Mouse (Mus musculus) bone marrow, adult 2 months (tissue): ENCODE data around the gene Itih5. TPM values are rescaled to one million over a fixed set of nuclear protein-coding genes. Genes with fewer than 3 reads are reported as not detected.

Experiments used
- H3K27ac ChIP-seq: fragments of 200-500 bp; 2 replicates; pipeline ENCODE4 v1.5.1; 2012; ENCODE audit warnings: low read depth, mild to moderate bottlenecking, control low read depth, inconsistent platforms, low read length; ENCODE audit not compliant: control insufficient read depth, poor library complexity, insufficient read depth
- H3K4me1 ChIP-seq: fragments of 200-500 bp; 2 replicates; pipeline ENCODE4 v1.6.1; 2011; ENCODE audit warnings: low read length; ENCODE audit not compliant: control insufficient read depth, insufficient read depth
- H3K4me3 ChIP-seq: fragments of 200-500 bp; replicated peaks from 2 replicates; pipeline ENCODE3; 2011; ENCODE audit warnings: mild to moderate bottlenecking, low read depth, low read length, control low read depth; ENCODE audit not compliant: control insufficient read depth
- CTCF ChIP-seq: fragments of 200-500 bp; IDR thresholded peaks from 2 replicates; pipeline ENCODE4 v1.5.1; 2011; ENCODE audit warnings: low read length, control low read depth; ENCODE audit not compliant: control insufficient read depth, insufficient read depth
- POLR2A ChIP-seq: fragments of 200-500 bp; IDR thresholded peaks from 2 replicates; pipeline ENCODE4 v1.6.1; 2011; ENCODE audit warnings: low read depth, mild to moderate bottlenecking, control low read depth, low read length, borderline replicate concordance; ENCODE audit not compliant: control insufficient read depth
- WGBS: fragments of 180-500 bp; shearing (Covaris S2); methylation state at CpG from one replicate; pipeline ENCODE4 v1.1.7; 2018; 5-methylcytosine and 5-hydroxymethylcytosine counted together
- polyA plus RNA-seq: library from polyadenylated mRNA; stranded (reverse); fragments of >200 nt; gene quantifications from 2 replicates; pipeline ENCODE4 v1.2.4, GENCODE M21; 2011; ENCODE audit warnings: low replicate concordance; ENCODE audit not compliant: missing spikeins, insufficient read depth, insufficient read length

The Itih5 gene
- polyA plus RNA-seq, 1 experiment: 1.7 TPM

DNA sequence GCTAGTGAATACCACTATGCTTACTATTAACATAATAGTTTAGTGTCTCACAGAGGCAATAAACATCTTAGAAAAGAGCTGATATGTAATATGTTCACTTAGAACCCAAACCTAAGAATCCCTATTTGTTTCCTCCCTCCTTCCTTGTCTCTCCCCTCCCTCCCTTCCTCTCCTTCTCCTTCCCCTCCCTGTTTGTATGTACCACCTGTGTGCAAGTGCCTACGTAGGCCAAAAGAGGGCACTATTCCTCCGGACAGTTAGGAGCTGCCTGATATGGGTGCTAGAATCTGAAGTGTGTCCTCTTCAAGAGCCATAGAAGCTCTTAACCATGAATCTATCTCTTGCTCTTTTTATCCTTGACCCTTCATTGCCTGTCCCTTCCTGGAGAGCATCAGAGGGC lies 83.2 kb downstream of the Itih5 start:
- TF ChIP-seq CTCF (no peak), POLR2A (no peak)
- no peak overlapping the region for H3K4me3 ChIP-seq

GRCm38 (mm10) chr2:10242970-10243369 lies 89.6 kb downstream of the Itih5 start:
- WGBS: 80% methylated on average over 9 of the region's 9 CpGs
- no peak overlapping the region for H3K4me3 ChIP-seq
- H3K4me1 ChIP-seq: no peaks in the 10 kb centered on the region
- H3K27ac ChIP-seq: no peak overlapping the region
- TF ChIP-seq POLR2A (no peak), CTCF (no peak)

More for the DNA sequence above, 83.2 kb downstream of the Itih5 start:
- no peak overlapping the region for H3K27ac ChIP-seq
- 84% methylated on average over 2 of the region's 2 CpGs for WGBS
- no peaks in the 10 kb centered on the region for H3K4me1 ChIP-seq

DNA sequence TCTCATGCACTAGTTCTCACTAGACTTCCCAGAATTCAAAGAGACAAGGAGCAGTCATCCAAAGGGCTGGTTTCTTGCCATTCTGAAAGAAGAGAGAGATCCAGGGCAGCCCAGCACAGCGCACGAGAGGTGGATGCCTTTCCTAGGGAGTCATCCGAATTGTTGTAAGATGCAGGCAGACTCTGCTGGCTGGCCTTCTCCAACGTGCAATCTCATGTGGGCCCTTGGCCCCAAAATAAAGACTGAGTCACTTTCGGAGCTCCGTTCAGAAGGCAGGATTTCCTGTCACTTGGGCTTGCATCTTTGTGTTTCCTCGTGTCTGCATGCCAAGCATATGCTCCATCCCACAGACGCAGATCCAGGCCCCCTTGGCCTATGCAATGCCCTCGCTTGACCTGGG lies 97.1 kb downstream of the Itih5 start:
- TF ChIP-seq CTCF (no peak), POLR2A (no peak)
- H3K27ac ChIP-seq: no peak overlapping the region
- H3K4me3 ChIP-seq: no peak overlapping the region
- no peaks in the 10 kb centered on the region for H3K4me1 ChIP-seq
- 66% methylated on average over 9 of the region's 9 CpGs for WGBS

GRCm38 (mm10) chr2:10250926-10251325 lies 97.6 kb downstream of the Itih5 start:
- H3K4me1 ChIP-seq: no peaks in the 10 kb centered on the region
- 86% methylated on average over 4 of the region's 4 CpGs for WGBS

DNA sequence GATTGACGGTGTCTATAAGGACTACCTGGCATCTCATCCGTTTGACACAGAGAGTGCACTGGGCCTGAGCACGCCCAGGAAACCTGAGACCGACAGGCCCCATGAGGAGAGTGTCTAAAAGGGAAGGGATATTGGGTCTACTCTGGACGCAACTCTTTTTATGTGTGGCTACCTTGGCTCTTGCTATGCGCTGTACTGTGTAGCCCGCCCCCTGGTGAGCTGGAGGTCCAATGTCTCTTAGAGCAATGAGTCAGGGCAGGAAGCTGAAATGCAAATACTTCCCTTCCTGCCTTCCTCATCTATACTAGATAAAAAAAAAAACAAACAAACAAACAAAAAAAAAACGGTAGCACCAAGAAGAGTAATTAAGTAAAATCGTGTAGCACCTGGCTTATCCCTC lies 98.1 kb downstream of the Itih5 start:
- 78% methylated on average over 9 of the region's 9 CpGs for WGBS
- Histone ChIP-seq H3K27ac (no peak overlapping the region), H3K4me1 (no peaks in the 10 kb centered on the region), H3K4me3 (no peak overlapping the region)
- TF ChIP-seq POLR2A (no peak), CTCF (no peak)

More at GRCm38 (mm10) chr2:10250926-10251325, 97.6 kb downstream of the Itih5 start:
- TF ChIP-seq CTCF: no peak
- TF ChIP-seq POLR2A: no peak
- Histone ChIP-seq H3K4me3 (no peak overlapping the region), H3K27ac (no peak overlapping the region)

DNA sequence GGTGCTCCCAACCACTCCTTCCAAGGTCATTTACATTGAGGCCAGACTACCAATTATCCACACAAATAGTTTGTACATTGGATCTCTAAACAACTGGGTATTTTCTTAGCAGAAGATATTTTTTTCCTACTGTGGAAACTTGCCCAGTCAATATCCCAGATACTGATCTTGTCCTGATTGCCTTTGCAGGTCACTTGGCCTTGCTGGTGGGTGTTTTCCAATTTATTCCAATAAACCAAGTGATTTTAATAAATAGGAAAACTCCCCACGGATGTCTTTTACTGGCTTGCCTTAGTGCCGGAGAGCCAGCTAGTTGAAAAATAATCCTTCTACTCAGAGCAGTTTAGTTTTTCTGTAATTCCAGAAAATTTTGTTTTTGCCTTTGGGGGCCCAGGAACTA lies 98.6 kb downstream of the Itih5 start:
- WGBS: 86% methylated on average over 2 of the region's 2 CpGs
- TF ChIP-seq CTCF (no peak), POLR2A (no peak)
- no peak overlapping the region for H3K27ac ChIP-seq
- no peaks in the 10 kb centered on the region for H3K4me1 ChIP-seq
- no peak overlapping the region for H3K4me3 ChIP-seq

DNA sequence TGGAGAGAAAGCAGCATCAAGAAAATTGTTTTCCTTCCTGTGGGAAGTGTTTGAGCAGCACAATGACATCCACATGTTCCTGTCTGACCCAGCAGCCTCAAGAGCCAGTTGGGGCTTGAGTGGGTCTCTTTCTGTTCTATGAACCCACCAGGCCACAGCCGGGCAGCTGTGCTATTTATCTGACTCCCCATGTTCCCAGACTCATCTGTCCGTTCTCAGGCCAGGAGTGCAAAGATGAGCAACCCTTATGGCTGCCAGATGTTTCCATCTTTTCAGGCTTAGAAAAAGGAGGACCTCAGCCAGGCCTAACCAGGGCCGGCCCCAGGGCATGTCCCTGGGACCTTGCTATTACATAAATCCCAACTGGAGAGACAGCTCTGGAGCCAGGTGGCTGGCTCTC lies 100.0 kb downstream of the Itih5 start:
- no peak for TF ChIP-seq POLR2A
- TF ChIP-seq CTCF: no peak
- Histone ChIP-seq H3K4me1 (no peaks in the 10 kb centered on the region), H3K27ac (no peak overlapping the region), H3K4me3 (no peak overlapping the region)
- WGBS: 84% methylated on average over 3 of the region's 3 CpGs

DNA sequence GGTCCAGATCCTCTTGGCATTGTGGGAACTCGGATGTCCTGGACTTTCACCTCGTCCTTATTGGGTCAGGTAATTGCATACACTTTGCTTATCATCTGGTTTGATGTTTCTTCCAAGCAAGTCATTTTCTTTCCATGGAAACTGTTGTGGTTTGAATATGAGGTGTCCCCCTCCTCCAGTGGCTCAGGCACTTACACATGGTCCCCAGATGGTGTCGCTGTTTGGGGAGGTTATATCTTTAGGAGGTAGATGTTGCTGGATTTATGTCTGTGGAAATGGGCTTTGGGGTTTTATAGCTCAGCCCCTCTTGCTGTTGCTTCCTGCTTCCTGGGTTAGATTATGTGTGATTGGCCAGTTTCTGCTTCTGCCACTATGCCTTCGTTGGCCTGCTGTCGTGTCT lies 103.6 kb downstream of the Itih5 start:
- WGBS: 75% methylated on average over 5 of the region's 5 CpGs
- H3K4me3 ChIP-seq: no peak overlapping the region
- TF ChIP-seq POLR2A: no peak

DNA sequence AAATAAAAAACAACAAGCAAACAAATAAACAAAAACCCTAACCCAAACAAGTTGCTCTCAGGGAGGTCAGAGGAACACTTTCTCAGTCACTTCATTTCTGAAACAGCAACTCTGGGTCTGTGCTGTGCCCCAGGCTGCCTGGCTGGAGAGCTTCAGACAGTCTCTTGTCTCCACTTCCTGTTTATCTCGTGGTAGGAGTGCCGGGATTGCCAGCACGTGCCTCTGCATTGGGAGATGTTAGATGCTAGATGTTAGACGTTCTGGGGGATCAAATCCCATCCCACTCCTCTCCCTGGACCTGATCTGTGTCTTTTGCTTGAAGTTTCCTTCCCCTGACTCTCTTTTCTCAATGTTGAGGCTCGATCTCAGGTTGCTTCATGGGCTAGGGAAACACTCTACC lies 104.9 kb downstream of the Itih5 start:
- Histone ChIP-seq H3K27ac (no peak overlapping the region), H3K4me3 (no peak overlapping the region), H3K4me1 (no peaks in the 10 kb centered on the region)
- 29% methylated on average over 5 of the region's 5 CpGs for WGBS
- no peak for TF ChIP-seq POLR2A
- no peak for TF ChIP-seq CTCF

More for the DNA sequence above, 103.6 kb downstream of the Itih5 start:
- H3K4me1 ChIP-seq: no peaks in the 10 kb centered on the region
- H3K27ac ChIP-seq: no peak overlapping the region

DNA sequence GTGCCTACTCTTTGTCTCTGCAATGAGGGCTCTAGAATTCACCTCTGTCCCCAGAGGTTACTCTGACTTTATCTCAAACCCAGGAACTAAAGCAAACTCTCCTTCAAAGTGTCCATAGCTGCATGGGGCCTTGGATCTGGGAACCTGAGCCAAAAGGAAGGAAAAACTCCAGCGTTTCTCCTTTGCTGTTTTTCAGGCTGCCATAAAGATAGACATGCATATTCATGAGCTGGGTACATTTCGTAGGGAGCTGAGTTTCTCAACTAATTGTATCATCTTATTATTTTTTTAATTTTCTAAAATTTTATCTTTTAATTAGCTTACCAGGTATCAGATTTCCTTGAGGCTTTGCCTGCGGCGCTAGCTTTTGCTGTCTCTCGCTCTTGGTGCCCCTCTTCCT lies 106.7 kb downstream of the Itih5 start:
- H3K4me3 ChIP-seq: no peak overlapping the region
- H3K27ac ChIP-seq: no peak overlapping the region
- no peaks in the 10 kb centered on the region for H3K4me1 ChIP-seq
- TF ChIP-seq CTCF: no peak
- TF ChIP-seq POLR2A: no peak
- 81% methylated on average over 5 of the region's 5 CpGs for WGBS
